Mouse (Mus musculus): Measurements from ENCODE around the gene 2900011O08Rik. TPM values are rescaled to one million over a fixed set of nuclear protein-coding genes. Genes with fewer than 3 reads are reported as not detected.

2900011O08Rik gene
- polyA plus RNA-seq, 1 experiment from 2014 or later: 0.44 TPM

Small RNA genes lying within 50 kb of the gene (microRNA-seq; reads per million reads assigned to microRNA genes)
- not detected for gene Gm27671

Other genes starting within 250 kb of the 2900011O08Rik start
- 52.5 and 56.0 TPM in 2 replicates for gene Rrn3, start 205.9 kb upstream of the 2900011O08Rik start, polyA plus RNA-seq (2015; fragmentation: Nextera tagmentation; extraction: Ambion mirVana)
- 163 and 166 TPM in 2 replicates for gene Ntan1, start 167.8 kb upstream of the 2900011O08Rik start, polyA plus RNA-seq (2015; fragmentation: Nextera tagmentation; extraction: Ambion mirVana)
- 79.3 and 84.0 TPM in 2 replicates for gene Pdxdc1, start 83.5 kb upstream of the 2900011O08Rik start, polyA plus RNA-seq (2015; fragmentation: Nextera tagmentation; extraction: Ambion mirVana)
- gene Mpv17l, start 83.4 kb upstream of the 2900011O08Rik start, polyA plus RNA-seq (2015; fragmentation: Nextera tagmentation; extraction: Ambion mirVana): 11.2 and 12.5 TPM in 2 replicates
- not detected in 2 replicates for gene Ifitm7, start 284 bp downstream of the 2900011O08Rik start, polyA plus RNA-seq (2015; fragmentation: Nextera tagmentation; extraction: Ambion mirVana)
- gene Nde1, start 176.7 kb downstream of the 2900011O08Rik start, polyA plus RNA-seq (2015; fragmentation: Nextera tagmentation; extraction: Ambion mirVana): 126 and 133 TPM in 2 replicates
- 16.4 and 18.1 TPM in 2 replicates for gene Marf1, start 176.7 kb downstream of the 2900011O08Rik start, polyA plus RNA-seq (2015; fragmentation: Nextera tagmentation; extraction: Ambion mirVana)